Mouse (Mus musculus) myocyte (in vitro differentiated cells): ENCODE measurements around the gene Grrp1. TPM values are rescaled to one million over a fixed set of nuclear protein-coding genes. Genes with fewer than 3 reads are reported as not detected.

Experiments
- H3K27me3 ChIP-seq: one replicate; pipeline ENCODE4 v1.6.1; 2011; ENCODE audit not compliant: control insufficient read depth, insufficient read depth, insufficient read length
- H3K36me3 ChIP-seq: one replicate; pipeline ENCODE4 v1.6.1; 2011; ENCODE audit not compliant: control insufficient read depth, insufficient read depth
- H3K4me2 ChIP-seq: one replicate; pipeline ENCODE4 v1.6.1; 2011; ENCODE audit warnings: low read depth, control low read depth
- H3K4me3 ChIP-seq: one replicate; pipeline ENCODE4 v1.5.1; 2011; ENCODE audit warnings: mild to moderate bottlenecking, control low read depth, moderate library complexity
- H3K79me2 ChIP-seq: one replicate; pipeline ENCODE4 v1.6.1; 2011; ENCODE audit not compliant: control insufficient read depth, insufficient read depth
- H3ac ChIP-seq: one replicate; pipeline ENCODE4 v1.6.1; 2011; ENCODE audit not compliant: control insufficient read depth, insufficient read length
- CEBPB ChIP-seq: IDR thresholded peaks from 2 replicates; pipeline ENCODE4 v1.6.1; 2011; ENCODE audit warnings: mild to moderate bottlenecking, moderate library complexity; ENCODE audit not compliant: poor library complexity, insufficient read depth, severe bottlenecking
- E2F4 ChIP-seq: IDR thresholded peaks from one replicate; pipeline ENCODE4 v1.6.1; 2011; ENCODE audit warnings: mild to moderate bottlenecking, control low read depth, moderate library complexity; ENCODE audit not compliant: insufficient read depth
- MAX ChIP-seq: IDR thresholded peaks from one replicate; pipeline ENCODE4 v1.6.1; 2011; ENCODE audit warnings: low read depth, mild to moderate bottlenecking, control low read depth
- MYOD1 ChIP-seq, 3 experiments: IDR thresholded peaks; one replicate each; pipeline ENCODE4 v1.6.1; 2011; ENCODE audit warnings: control low read depth in 2 of 3, low read depth in 2 of 3, mild to moderate bottlenecking in 2 of 3, moderate library complexity in 1 of 3; ENCODE audit not compliant: insufficient read length in 2 of 3, control insufficient read depth in 1 of 3
- MYOG ChIP-seq, 3 experiments: IDR thresholded peaks; one replicate each; pipeline ENCODE4 v1.6.1; 2011; ENCODE audit warnings: control low read depth in 2 of 3, low read depth in 2 of 3, mild to moderate bottlenecking in 2 of 3; ENCODE audit not compliant: insufficient read length in 2 of 3, control insufficient read depth in 1 of 3, insufficient read depth in 1 of 3
- POLR2A ChIP-seq: IDR thresholded peaks from one replicate; pipeline ENCODE4 v1.6.1; 2011; ENCODE audit warnings: low read depth, mild to moderate bottlenecking, control low read depth, moderate library complexity; ENCODE audit not compliant: insufficient read length
- POLR2AphosphoS2 ChIP-seq: IDR thresholded peaks from one replicate; pipeline ENCODE4 v1.6.1; 2011; ENCODE audit warnings: low read depth, control low read depth; ENCODE audit not compliant: insufficient read length
- REST ChIP-seq: IDR thresholded peaks from one replicate; pipeline ENCODE4 v1.6.1; 2011; ENCODE audit warnings: mild to moderate bottlenecking, control low read depth, moderate library complexity; ENCODE audit not compliant: insufficient read depth, insufficient read length
- SRF ChIP-seq: IDR thresholded peaks from one replicate; pipeline ENCODE4 v1.6.1; 2011; ENCODE audit warnings: low read depth; ENCODE audit not compliant: control insufficient read depth, insufficient read length
- TCF12 ChIP-seq: IDR thresholded peaks from one replicate; pipeline ENCODE4 v1.6.1; 2011; ENCODE audit warnings: mild to moderate bottlenecking, control low read depth; ENCODE audit not compliant: poor library complexity, insufficient read depth, severe bottlenecking
- TCF3 ChIP-seq: IDR thresholded peaks from one replicate; pipeline ENCODE4 v1.6.1; 2011; ENCODE audit warnings: low read depth, control low read depth; ENCODE audit not compliant: insufficient read length
- USF1 ChIP-seq: IDR thresholded peaks from one replicate; pipeline ENCODE4 v1.6.1; 2011; ENCODE audit warnings: low read depth, mild to moderate bottlenecking, control low read depth, moderate library complexity
- polyA plus RNA-seq: library from polyadenylated mRNA; unstranded; fragments of >200 nt; fragmentation: generic; extraction: Trizol; gene quantifications from one replicate; pipeline ENCODE4 v1.2.1, GENCODE M21; 2012; ENCODE audit warnings: missing spikeins

The Grrp1 gene
- polyA plus RNA-seq, 1 experiment: 0.17 TPM

DNA sequence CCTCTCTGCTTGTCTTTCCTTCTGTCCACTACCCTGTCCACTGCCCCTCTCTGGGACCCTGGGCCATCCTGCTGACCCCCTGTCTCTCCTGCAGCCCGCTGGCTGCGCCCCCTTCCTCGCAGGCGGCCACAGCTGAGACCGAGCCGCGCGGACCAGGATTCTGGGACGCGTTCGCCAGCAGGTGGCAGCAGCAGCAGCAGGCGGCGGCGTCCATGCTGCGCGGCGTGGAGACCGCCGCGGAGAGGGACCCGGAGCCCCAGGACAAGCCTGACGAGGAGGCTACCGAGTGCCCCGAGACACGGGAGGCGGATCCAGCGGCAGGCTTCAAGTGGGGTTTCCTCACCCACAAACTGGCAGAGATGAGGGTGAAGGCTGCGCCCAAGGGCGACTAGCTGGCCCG, 4.3 kb downstream of the Grrp1 start:
- Histone ChIP-seq H3K79me2 (no peaks in the 10 kb centered on the region), H3ac (no peak overlapping the region), H3K4me3 (no peak overlapping the region), H3K4me2 (peak overlapping the region; percentile 34), H3K27me3 (peaks cover 68% of the 10 kb centered on the region), H3K36me3 (no peaks in the 10 kb centered on the region)
- TF ChIP-seq E2F4: no peak
- no peak for TF ChIP-seq TCF3

DNA sequence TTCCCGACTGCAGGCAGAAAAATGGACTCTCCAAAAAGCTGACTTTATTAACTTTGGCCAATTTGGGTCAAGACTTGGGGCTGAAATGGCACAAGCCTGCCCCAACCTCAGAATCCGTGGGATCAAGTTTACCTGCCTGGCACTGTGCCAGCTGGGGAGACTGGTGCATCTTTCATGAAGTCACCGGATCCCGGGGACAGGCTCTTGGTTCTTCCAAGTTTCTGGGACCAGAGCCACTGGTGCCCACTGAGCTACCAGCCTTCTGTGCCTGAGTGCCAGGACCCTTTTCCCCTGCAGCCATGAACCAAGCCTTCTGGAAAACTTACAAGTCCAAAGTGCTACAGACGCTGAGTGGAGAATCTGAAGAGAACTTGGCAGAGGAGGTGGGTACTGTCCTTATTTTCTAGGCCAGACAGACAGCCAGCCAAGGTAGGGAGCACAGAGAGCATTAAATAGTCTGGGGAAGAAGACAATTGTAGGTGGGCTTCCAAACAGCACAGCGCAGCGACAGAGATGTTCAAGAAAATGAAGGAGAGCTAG, 7.1 kb downstream of the Grrp1 start, which contains the start of gene Gm30191:
Gene Gm30191 (plus strand): TSS at position 217 of the 540 bp plus-strand sequence.
- Histone ChIP-seq H3K4me2 (peak within 1 kb of the TSS; percentile 93), H3K79me2 (no peaks in the 10 kb centered on the region), H3K27me3 (peaks cover 40% of the 10 kb centered on the region), H3K36me3 (no peaks in the 10 kb centered on the region), H3ac (peak within 1 kb of the TSS; percentile 34), H3K4me3 (peak within 1 kb of the TSS; percentile 44)
- no peak for TF ChIP-seq USF1
- TF ChIP-seq CEBPB: no peak
- TF ChIP-seq MYOD1 (IDR thresholded peaks at IDR 0.05; ENCODE audit: control insufficient read depth in 1 of 3, insufficient read length in 2 of 3, low read depth in 2 of 3): no peak
- no peak for TF ChIP-seq POLR2AphosphoS2
- TF ChIP-seq REST: no peak
- TF ChIP-seq TCF12: no peak
- TF ChIP-seq POLR2A: no peak
- no peak for TF ChIP-seq E2F4
- TF ChIP-seq TCF3: no peak
- TF ChIP-seq MAX: no peak
- TF ChIP-seq SRF: no peak
- TF ChIP-seq MYOG (IDR thresholded peaks at IDR 0.05; ENCODE audit: control insufficient read depth in 1 of 3, insufficient read depth in 1 of 3, insufficient read length in 2 of 3, low read depth in 2 of 3): no peak

DNA sequence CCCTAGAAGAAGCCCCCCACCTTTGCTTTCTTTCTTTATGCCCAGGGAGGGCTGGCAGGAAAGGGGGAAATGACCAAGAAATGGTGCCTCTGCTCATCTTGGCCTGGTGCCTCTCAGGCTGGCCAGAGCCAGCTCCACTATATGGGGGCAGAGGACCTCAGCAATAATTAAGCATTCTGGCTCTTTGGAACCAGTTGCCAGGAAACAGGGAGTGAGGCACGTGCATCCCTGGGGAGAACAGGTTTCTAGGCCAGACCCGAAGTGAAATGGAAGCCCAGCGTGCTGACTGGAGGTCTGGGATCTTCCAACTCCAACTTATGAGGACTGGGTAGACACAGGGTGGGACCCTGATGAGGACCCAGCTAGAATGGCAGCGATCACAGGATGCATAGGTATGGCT, 7.7 kb downstream of the Grrp1 start:
- Histone ChIP-seq H3K36me3 (no peaks in the 10 kb centered on the region), H3K4me2 (no peak overlapping the region), H3K4me3 (no peak overlapping the region), H3ac (no peak overlapping the region), H3K27me3 (peaks cover 34% of the 10 kb centered on the region), H3K79me2 (no peaks in the 10 kb centered on the region)
- TF ChIP-seq POLR2A (no peak), CEBPB (no peak), POLR2AphosphoS2 (no peak), MAX (no peak), MYOG (IDR thresholded peaks at IDR 0.05; ENCODE audit: control insufficient read depth in 1 of 3, insufficient read depth in 1 of 3, insufficient read length in 2 of 3, low read depth in 2 of 3) (no peak), MYOD1 (IDR thresholded peaks at IDR 0.05; ENCODE audit: control insufficient read depth in 1 of 3, insufficient read length in 2 of 3, low read depth in 2 of 3) (no peak), TCF12 (no peak), TCF3 (no peak), SRF (no peak)

DNA sequence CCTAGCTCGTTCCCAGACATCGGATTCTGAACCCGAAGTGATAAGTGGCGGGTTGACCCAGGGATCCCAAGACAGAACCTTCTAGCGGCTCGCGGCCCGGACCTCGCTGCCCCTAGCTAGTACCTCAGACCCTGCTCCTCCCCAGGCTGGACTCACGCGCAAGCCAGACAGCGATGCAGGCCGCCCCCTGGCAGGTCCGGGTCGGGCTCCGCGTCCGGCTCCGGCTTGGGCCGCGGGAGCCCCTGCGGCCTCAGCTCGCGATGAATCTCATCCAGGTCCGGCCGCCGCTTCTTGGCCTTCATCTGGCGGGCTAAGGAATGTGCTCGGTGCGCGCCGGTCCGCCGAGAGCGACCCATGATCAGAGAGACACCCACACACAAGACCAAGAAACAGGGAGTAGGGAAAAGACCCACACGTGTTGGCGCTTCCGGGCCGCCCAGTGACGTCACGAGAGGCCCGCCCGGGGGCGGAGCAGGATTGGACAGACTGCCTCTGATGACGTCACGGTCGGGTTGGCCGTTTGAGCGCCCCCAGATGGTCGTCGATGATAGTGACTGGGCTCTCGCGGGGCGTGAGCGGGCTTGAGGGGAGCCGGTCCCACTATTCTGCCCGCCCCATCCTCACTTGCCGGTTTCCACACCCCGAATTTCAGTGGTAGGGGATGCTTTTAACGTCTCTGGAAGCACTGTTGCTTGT, 8.6 kb downstream of the Grrp1 start, which contains the start of gene Zfp593:
Gene Zfp593 (minus strand): TSS at position 445 of the 696 bp plus-strand sequence.
- H3K4me3 ChIP-seq: peak within 1 kb of the TSS; percentile 44
- H3K4me2 ChIP-seq: peak within 1 kb of the TSS; percentile 93
- H3K27me3 ChIP-seq: peaks cover 29% of the 10 kb centered on the region
- TF ChIP-seq POLR2AphosphoS2: peak; percentile 60
- TF ChIP-seq MAX: peak; percentile 77
- peak; percentile 11 for TF ChIP-seq USF1
- peak; percentile 64 for TF ChIP-seq POLR2A
- no peak for TF ChIP-seq REST
- H3K36me3 ChIP-seq: no peaks in the 10 kb centered on the region
- H3K79me2 ChIP-seq: no peaks in the 10 kb centered on the region
- H3ac ChIP-seq: peak within 1 kb of the TSS; percentile 34

DNA sequence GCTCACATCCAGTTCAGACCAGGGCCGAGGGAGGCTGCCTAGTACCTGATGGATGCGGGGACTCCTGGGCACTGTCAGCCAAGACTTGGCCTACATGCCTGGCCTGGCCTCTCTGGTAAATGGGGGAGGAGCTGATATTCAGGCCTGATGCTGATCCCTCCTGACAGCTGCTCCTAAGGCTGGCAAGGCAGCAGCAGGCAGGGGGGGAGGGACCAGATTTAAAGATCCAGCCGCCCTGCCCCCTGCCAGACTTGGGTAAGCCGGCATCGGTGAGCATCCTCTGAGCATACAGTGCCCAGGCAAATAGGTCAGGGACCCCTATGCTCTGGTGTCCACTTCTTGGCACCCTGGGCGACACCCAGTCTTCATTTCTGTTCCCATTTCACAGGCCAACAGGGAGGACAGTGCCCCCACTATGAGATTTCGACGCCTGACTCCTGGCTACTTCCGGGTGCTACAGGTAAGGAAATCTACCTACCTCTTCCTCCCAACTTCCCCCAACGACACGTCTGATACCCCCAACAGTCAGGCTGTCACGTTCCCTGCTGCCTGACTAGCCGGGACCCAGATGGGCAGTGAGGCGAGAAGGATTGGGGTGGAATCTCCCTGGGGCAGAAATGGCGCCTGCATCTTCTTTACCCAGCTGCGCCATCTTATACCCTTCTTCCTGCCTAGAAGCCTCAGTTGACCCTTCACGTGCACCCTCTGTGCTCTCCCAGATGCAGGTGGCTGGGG, 10.2 kb downstream of the Grrp1 start, which contains the start of gene E130218I03Rik:
Gene E130218I03Rik (plus strand): TSS at position 147 of the 735 bp plus-strand sequence.
- Histone ChIP-seq H3ac (no peak within 1 kb of the TSS), H3K4me2 (peak within 1 kb of the TSS; percentile 93), H3K79me2 (no peaks in the 10 kb centered on the region), H3K36me3 (no peaks in the 10 kb centered on the region), H3K27me3 (peaks cover 15% of the 10 kb centered on the region), H3K4me3 (peak within 1 kb of the TSS; percentile 44)
- peak in 2 of 3 experiments; percentile 59 to 77 for TF ChIP-seq MYOD1 (IDR thresholded peaks at IDR 0.05; ENCODE audit: control insufficient read depth in 1 of 3, insufficient read length in 2 of 3, low read depth in 2 of 3)
- no peak for TF ChIP-seq MAX
- TF ChIP-seq MYOG (IDR thresholded peaks at IDR 0.05; ENCODE audit: control insufficient read depth in 1 of 3, insufficient read depth in 1 of 3, insufficient read length in 2 of 3, low read depth in 2 of 3): no peak
